ENCODE assay signal across 34 mouse cellular contexts in the genomic region with DNA sequence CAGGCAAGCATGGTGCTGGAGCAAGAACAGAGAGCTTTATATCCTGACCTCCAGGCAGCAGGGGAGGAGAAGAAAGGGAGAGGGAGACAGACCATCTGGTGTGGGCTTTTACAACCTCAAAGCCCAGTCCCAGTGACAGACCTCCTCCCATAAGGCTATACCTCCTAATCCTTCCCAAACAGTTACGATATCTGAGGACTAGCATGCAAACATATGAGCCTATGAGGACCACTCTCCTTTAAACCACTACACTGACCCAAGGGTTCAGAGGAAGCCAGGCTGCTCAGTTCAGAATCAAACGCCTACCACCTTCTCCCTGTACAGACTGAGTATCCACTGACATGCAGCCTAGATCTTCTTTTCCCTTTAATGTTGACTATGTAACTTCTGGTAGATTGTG.
"Had no signal": no experiment of that assay in that cellular context is flagged by ENCODE, and none has a peak within 500 bp of the region (broad histone marks: within the 10 kb centered on the region; RNA-seq: fewer than 3 reads in every experiment).

No protein-coding gene starts in this region.

- DNase-seq: heart, postnatal 10 days; heart, postnatal 36 days; heart, postnatal 4 days; kidney, adult 11 months; kidney, adult 18-20 months; kidney, adult 2 months; kidney, adult 8-10 months; kidney, adult 9 months; kidney, postnatal 10 days; kidney, postnatal 14 days; kidney, postnatal 25 days; kidney, postnatal 36 days; kidney, postnatal 4 days; layer of hippocampus, adult 9-11 months; layer of hippocampus, postnatal 36 days had no signal

- ATAC-seq: hindbrain, embryonic 16.5 days; hindbrain, postnatal 0 days; inflammation-experienced regulatory T-cells, adult 6 months; intestine, embryonic 15.5 days; intestine, embryonic 16.5 days; intestine, postnatal 0 days had no signal

- H3K36me3 ChIP-seq: heart, embryonic 10.5 days; heart, embryonic 12.5 days; heart, embryonic 13.5 days; heart, embryonic 15.5 days; hindbrain, embryonic 10.5 days; hindbrain, embryonic 12.5 days; hindbrain, embryonic 13.5 days; hindbrain, embryonic 15.5 days; intestine, embryonic 15.5 days; kidney, embryonic 15.5 days had no signal

- H3K9ac ChIP-seq: heart, embryonic 12.5 days; heart, embryonic 13.5 days; heart, embryonic 15.5 days; hindbrain, embryonic 12.5 days; hindbrain, embryonic 13.5 days; hindbrain, embryonic 14.5 days; hindbrain, embryonic 15.5 days; intestine, embryonic 15.5 days; kidney, embryonic 15.5 days had no signal

- H3K9me3 ChIP-seq: heart, embryonic 10.5 days; heart, embryonic 12.5 days; heart, embryonic 13.5 days; heart, embryonic 15.5 days; hindbrain, embryonic 10.5 days; hindbrain, embryonic 12.5 days; hindbrain, embryonic 13.5 days; hindbrain, embryonic 15.5 days; intestine, embryonic 15.5 days; kidney, embryonic 15.5 days had no signal

- H3K4me2 ChIP-seq: heart, embryonic 11.5 days; heart, embryonic 12.5 days; heart, embryonic 13.5 days; heart, embryonic 15.5 days; hindbrain, embryonic 12.5 days; hindbrain, embryonic 13.5 days; hindbrain, embryonic 14.5 days; hindbrain, embryonic 15.5 days; intestine, embryonic 15.5 days; kidney, embryonic 15.5 days had no signal

- H3K4me3 ChIP-seq: heart, embryonic 10.5 days; heart, embryonic 12.5 days; heart, embryonic 13.5 days; heart, embryonic 15.5 days; hindbrain, embryonic 10.5 days; hindbrain, embryonic 12.5 days; hindbrain, embryonic 13.5 days; hindbrain, embryonic 15.5 days; intestine, embryonic 15.5 days; kidney, embryonic 15.5 days; layer of hippocampus, adult 2 months had no signal

- H3K27ac ChIP-seq: heart, embryonic 10.5 days; heart, embryonic 13.5 days; heart, embryonic 15.5 days; hindbrain, embryonic 10.5 days; hindbrain, embryonic 12.5 days; hindbrain, embryonic 13.5 days; hindbrain, embryonic 14.5 days; hindbrain, embryonic 15.5 days; hindbrain, postnatal 0 days; intestine, embryonic 15.5 days; kidney, embryonic 15.5 days; kidney, postnatal 0 days; layer of hippocampus, adult 2 months had no signal

- H3K27me3 ChIP-seq: heart, embryonic 12.5 days; heart, embryonic 13.5 days; heart, embryonic 15.5 days; hindbrain, embryonic 12.5 days; hindbrain, embryonic 13.5 days; hindbrain, embryonic 15.5 days; intestine, embryonic 15.5 days; kidney, embryonic 15.5 days had no signal

- H3K4me1 ChIP-seq: hindbrain, embryonic 10.5 days; hindbrain, embryonic 12.5 days; hindbrain, embryonic 13.5 days; hindbrain, embryonic 15.5 days; kidney, embryonic 15.5 days had no signal
